8 mouse cellular contexts compared by ENCODE assay signal in the genomic region with DNA sequence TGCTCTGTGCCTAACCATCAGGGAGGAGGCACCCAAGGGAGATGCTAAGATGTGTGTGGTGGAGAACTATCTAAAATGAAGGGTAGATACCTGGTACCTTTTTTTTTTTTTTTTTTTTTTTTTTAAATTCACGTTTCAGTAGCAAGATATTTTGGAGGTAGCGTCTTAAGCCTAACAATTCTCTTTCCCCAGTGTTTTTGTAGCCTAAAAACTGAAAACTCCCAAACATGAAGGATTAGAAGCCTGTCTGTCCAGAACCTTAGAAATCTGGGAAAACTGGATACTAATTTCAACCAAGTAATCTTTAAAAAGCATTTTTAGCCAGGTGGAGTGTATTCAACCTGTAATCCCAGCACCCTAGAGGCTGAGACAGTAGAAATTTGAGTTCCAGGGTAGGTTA. TPM values are rescaled to one million over a fixed set of nuclear protein-coding genes. Genes with fewer than 3 reads are reported as not detected.
DNase-seq lines count a peak whose midpoint lies in the region; ATAC-seq and TF ChIP-seq lines count a peak whose summit lies in the region.

No protein-coding gene starts in this region.

- H3K27me3 ChIP-seq in heart, embryonic 15.5 days: no peaks in the 10 kb centered on the region
- H3K27me3 ChIP-seq in G1E (ENCODE audit: insufficient read depth, low read length): no peaks in the 10 kb centered on the region
- no peaks in the 10 kb centered on the region for H3K27me3 ChIP-seq in hindbrain, embryonic 11.5 days (ENCODE audit: control insufficient read depth, insufficient read depth, low read length)
- no peaks in the 10 kb centered on the region for H3K27me3 ChIP-seq in midbrain, embryonic 10.5 days (ENCODE audit: low read depth, poor library complexity, severe bottlenecking)

- 34% methylated on average over 2 of the region's 2 CpGs for WGBS in heart, embryonic 15.5 days
- WGBS in hindbrain, embryonic 11.5 days: 44% methylated on average over 2 of the region's 2 CpGs
- 59% methylated on average over 2 of the region's 2 CpGs for WGBS in midbrain, embryonic 10.5 days

- ATAC-seq in heart, embryonic 15.5 days (replicated peaks; ENCODE audit: insufficient number of reproducible peaks, insufficient read depth, low FRiP score, low read depth): no peak
- ATAC-seq in G1E (ENCODE audit: extremely low read depth, insufficient number of reproducible peaks, low FRiP score, poor library complexity, severe bottlenecking): no peak
- ATAC-seq in hindbrain, embryonic 11.5 days (ENCODE audit: low FRiP score): no peak
- ATAC-seq in erythroid progenitor cell, adult 5-6 weeks (replicated peaks; ENCODE audit: low FRiP score, poor library complexity, severe bottlenecking): no peak

- H3K9ac ChIP-seq in heart, embryonic 15.5 days: peak overlapping the region; percentile 98
- H3K9ac ChIP-seq in hindbrain, embryonic 11.5 days (ENCODE audit: low read depth, low read length): peak overlapping the region; percentile 97

- peak overlapping the region; percentile 98 for H3K4me3 ChIP-seq in heart, embryonic 15.5 days
- peak overlapping the region; percentile 99 for H3K4me3 ChIP-seq in G1E (ENCODE audit: low read depth, low read length)
- H3K4me3 ChIP-seq in hindbrain, embryonic 11.5 days (ENCODE audit: low read depth, low read length): peak overlapping the region; percentile 99
- peak overlapping the region; percentile 99 for H3K4me3 ChIP-seq in midbrain, embryonic 10.5 days

- H3K4me1 ChIP-seq in heart, embryonic 15.5 days (replicated peaks): peaks cover 19% of the 10 kb centered on the region
- H3K4me1 ChIP-seq in G1E (ENCODE audit: insufficient read depth, low read depth, low read length): peaks cover 48% of the 10 kb centered on the region
- 0 out of 2 replicates have a peak, but pooled peaks cover 2% of the 10 kb centered on the region for H3K4me1 ChIP-seq in hindbrain, embryonic 11.5 days (replicated peaks; ENCODE audit: control insufficient read depth, insufficient read depth, low read length)
- H3K4me1 ChIP-seq in midbrain, embryonic 10.5 days: peaks cover 32% of the 10 kb centered on the region

- H3K36me3 ChIP-seq in heart, embryonic 15.5 days: peaks cover 7% of the 10 kb centered on the region; the same call in 1 of the 2 replicates
- peaks cover 63% of the 10 kb centered on the region for H3K36me3 ChIP-seq in G1E (replicated peaks)
- no peaks in the 10 kb centered on the region for H3K36me3 ChIP-seq in hindbrain, embryonic 11.5 days (ENCODE audit: control insufficient read depth, insufficient read depth, low read length)
- peaks cover 56% of the 10 kb centered on the region for H3K36me3 ChIP-seq in midbrain, embryonic 10.5 days

- no peak for TF ChIP-seq CTCF in G1E (IDR thresholded peaks at IDR 0.05; ENCODE audit: low read depth, low read length)

- H3K27ac ChIP-seq in heart, embryonic 15.5 days: no peak overlapping the region
- H3K27ac ChIP-seq in hindbrain, embryonic 11.5 days (ENCODE audit: low read depth, low read length): no peak overlapping the region
- H3K27ac ChIP-seq in midbrain, embryonic 10.5 days (replicated peaks): peak overlapping the region; percentile 96

- no peak for DNase-seq in heart, adult 8-10 months (ENCODE audit: low spot score)
- no peak for DNase-seq in G1E (ENCODE audit: low spot score)
- no peak for DNase-seq in hindbrain, embryonic 11.5 days (ENCODE audit: low spot score)
- no peak for DNase-seq in midbrain, embryonic 10.5 days (ENCODE audit: low spot score)
- DNase-seq in right cerebral cortex, adult 2 months (ENCODE audit: low spot score in 2 of 2): no peak
- DNase-seq in left cerebral cortex, adult 18-20 months (ENCODE audit: low spot score in 2 of 2): no peak

- no peaks in the 10 kb centered on the region for H3K9me3 ChIP-seq in heart, embryonic 15.5 days (replicated peaks)
- no peaks in the 10 kb centered on the region for H3K9me3 ChIP-seq in G1E (replicated peaks)
- no peaks in the 10 kb centered on the region for H3K9me3 ChIP-seq in hindbrain, embryonic 11.5 days (ENCODE audit: control insufficient read depth, low read length)
- no peaks in the 10 kb centered on the region for H3K9me3 ChIP-seq in midbrain, embryonic 10.5 days (replicated peaks)

- peak overlapping the region; percentile 90 for H3K4me2 ChIP-seq in heart, embryonic 15.5 days
- H3K4me2 ChIP-seq in hindbrain, embryonic 11.5 days (replicated peaks; ENCODE audit: low read depth, low read length): peak overlapping the region; percentile 83

RNA-seq across cellular contexts. Expression of a gene that starts 1.3 kb away (rescaled TPM):
- 5.7 and 8.2 TPM in 2 replicates for polyA plus RNA-seq in heart, embryonic 15.5 days (2015; fragmentation: Nextera tagmentation; extraction: Ambion mirVana)
- 10 to 100 TPM; 16.2 to 23.1 (median 18.9) TPM for total RNA-seq in heart, adult 8-10 months (2022)
- 45.8 and 46.4 TPM in 2 replicates for total RNA-seq in G1E (2014; fragmentation: Nextera tagmentation)
- total RNA-seq in G1E (2017): 25.3 and 28.6 TPM in 2 replicates
- polyA plus RNA-seq in G1E (2012): 37.8 and 40.1 TPM in 2 replicates
- 12.4 and 13.5 TPM in 2 replicates for polyA plus RNA-seq in hindbrain, embryonic 11.5 days (2014; fragmentation: Nextera tagmentation; extraction: Ambion mirVana)
- polyA plus RNA-seq in midbrain, embryonic 10.5 days (2016; fragmentation: Nextera tagmentation; extraction: Ambion mirVana): 8.8 TPM in 2 replicates
- 16.6 and 18.4 TPM in 2 replicates for total RNA-seq in erythroid progenitor cell, adult 5-6 weeks (2015; ENCODE audit: low replicate concordance)
- 15.8 and 32.2 TPM in 2 replicates for total RNA-seq in erythroid progenitor cell, adult 5-6 weeks (2017; ENCODE audit: low replicate concordance)
- total RNA-seq in left cerebral cortex, adult 18-20 months (2021): 10 to 100 TPM; 79.6 to 82.2 TPM

RNA-seq across cellular contexts. Expression of a gene that starts 24.0 kb away (rescaled TPM):
- 52.4 and 65.6 TPM in 2 replicates for polyA plus RNA-seq in heart, embryonic 15.5 days (2015; fragmentation: Nextera tagmentation; extraction: Ambion mirVana)
- 100 to 1,000 TPM in 1 of 4 experiments, 10 to 100 TPM in 3; 81.7 to 123 (median 97.8) TPM for total RNA-seq in heart, adult 8-10 months (2022)
- total RNA-seq in G1E (2014; fragmentation: Nextera tagmentation) (57.4 and 72.5 TPM in 2 replicates), G1E (2017) (60.7 and 61.2 TPM in 2 replicates)
- polyA plus RNA-seq in G1E (2012): 3.3 and 5.5 TPM in 2 replicates
- 75.4 and 79.1 TPM in 2 replicates for polyA plus RNA-seq in hindbrain, embryonic 11.5 days (2014; fragmentation: Nextera tagmentation; extraction: Ambion mirVana)
- polyA plus RNA-seq in midbrain, embryonic 10.5 days (2016; fragmentation: Nextera tagmentation; extraction: Ambion mirVana): 59.3 and 71.0 TPM in 2 replicates
- 109 and 126 TPM in 2 replicates for total RNA-seq in erythroid progenitor cell, adult 5-6 weeks (2015; ENCODE audit: low replicate concordance)
- 181 and 186 TPM in 2 replicates for total RNA-seq in erythroid progenitor cell, adult 5-6 weeks (2017; ENCODE audit: low replicate concordance)
- total RNA-seq in left cerebral cortex, adult 18-20 months (2021): 10 to 100 TPM; 38.4 to 49.2 TPM

RNA-seq across cellular contexts. Expression of a gene that starts 32.0 kb away (rescaled TPM):
- 19.1 and 29.7 TPM in 2 replicates for polyA plus RNA-seq in heart, embryonic 15.5 days (2015; fragmentation: Nextera tagmentation; extraction: Ambion mirVana)
- 1 to 10 TPM; 6.7 to 8.1 (median 7.4) TPM for total RNA-seq in heart, adult 8-10 months (2022)
- 13.3 and 23.2 TPM in 2 replicates for total RNA-seq in G1E (2014; fragmentation: Nextera tagmentation)
- total RNA-seq in G1E (2017): 38.5 and 41.5 TPM in 2 replicates
- 13.3 and 19.6 TPM in 2 replicates for polyA plus RNA-seq in G1E (2012)
- polyA plus RNA-seq in hindbrain, embryonic 11.5 days (2014; fragmentation: Nextera tagmentation; extraction: Ambion mirVana): 42.6 and 43.9 TPM in 2 replicates
- polyA plus RNA-seq in midbrain, embryonic 10.5 days (2016; fragmentation: Nextera tagmentation; extraction: Ambion mirVana): 35.2 and 39.0 TPM in 2 replicates
- 24.3 and 34.6 TPM in 2 replicates for total RNA-seq in erythroid progenitor cell, adult 5-6 weeks (2015; ENCODE audit: low replicate concordance)
- 27.3 and 47.9 TPM in 2 replicates for total RNA-seq in erythroid progenitor cell, adult 5-6 weeks (2017; ENCODE audit: low replicate concordance)
- total RNA-seq in left cerebral cortex, adult 18-20 months (2021): 10 to 100 TPM; 20.0 to 20.4 TPM

RNA-seq across cellular contexts. Expression of a gene that starts 56.6 kb away (rescaled TPM):
- 26.4 and 29.8 TPM in 2 replicates for polyA plus RNA-seq in heart, embryonic 15.5 days (2015; fragmentation: Nextera tagmentation; extraction: Ambion mirVana)
- total RNA-seq in heart, adult 8-10 months (2022): 10 to 100 TPM; 14.6 to 18.5 (median 16.0) TPM
- total RNA-seq in G1E (2014; fragmentation: Nextera tagmentation) (6.4 and 7.7 TPM in 2 replicates), G1E (2017) (4.2 and 4.5 TPM in 2 replicates)
- polyA plus RNA-seq in G1E (2012): 5.5 and 6.7 TPM in 2 replicates
- polyA plus RNA-seq in hindbrain, embryonic 11.5 days (2014; fragmentation: Nextera tagmentation; extraction: Ambion mirVana): 17.0 and 19.2 TPM in 2 replicates
- 23.8 and 25.9 TPM in 2 replicates for polyA plus RNA-seq in midbrain, embryonic 10.5 days (2016; fragmentation: Nextera tagmentation; extraction: Ambion mirVana)
- 4.3 and 8.4 TPM in 2 replicates for total RNA-seq in erythroid progenitor cell, adult 5-6 weeks (2015; ENCODE audit: low replicate concordance)
- total RNA-seq in erythroid progenitor cell, adult 5-6 weeks (2017; ENCODE audit: low replicate concordance): 1.9 and 2.1 TPM in 2 replicates
- 1 to 10 TPM; 8.2 TPM for total RNA-seq in left cerebral cortex, adult 18-20 months (2021)

RNA-seq across cellular contexts. Expression of a gene that starts 56.8 kb away (rescaled TPM):
- 7.3 and 9.2 TPM in 2 replicates for polyA plus RNA-seq in heart, embryonic 15.5 days (2015; fragmentation: Nextera tagmentation; extraction: Ambion mirVana)
- 10 to 100 TPM in 1 of 4 experiments, 1 to 10 TPM in 3; 8.3 to 10.3 (median 8.8) TPM for total RNA-seq in heart, adult 8-10 months (2022)
- 3.8 and 7.2 TPM in 2 replicates for total RNA-seq in G1E (2014; fragmentation: Nextera tagmentation)
- total RNA-seq in G1E (2017): 7.3 and 8.6 TPM in 2 replicates
- 3.6 and 4.9 TPM in 2 replicates for polyA plus RNA-seq in G1E (2012)
- polyA plus RNA-seq in hindbrain, embryonic 11.5 days (2014; fragmentation: Nextera tagmentation; extraction: Ambion mirVana): 6.2 and 7.0 TPM in 2 replicates
- 5.1 and 6.6 TPM in 2 replicates for polyA plus RNA-seq in midbrain, embryonic 10.5 days (2016; fragmentation: Nextera tagmentation; extraction: Ambion mirVana)
- total RNA-seq in erythroid progenitor cell, adult 5-6 weeks (2015; ENCODE audit: low replicate concordance): 0.42 and 0.72 TPM in 2 replicates
- 4.7 and 5.8 TPM in 2 replicates for total RNA-seq in erythroid progenitor cell, adult 5-6 weeks (2017; ENCODE audit: low replicate concordance)
- total RNA-seq in left cerebral cortex, adult 18-20 months (2021): 10 to 100 TPM; 19.6 to 22.3 TPM
